Mouse (Mus musculus) gastrocnemius, postnatal 10 days (tissue): ENCODE data around the gene Akip1. TPM values are rescaled to one million over a fixed set of nuclear protein-coding genes. Genes with fewer than 3 reads are reported as not detected.

ENCODE experiments used
- total RNA-seq, 2 experiments: library from RNA; stranded (reverse); gene quantifications; 2 replicates each; pipeline ENCODE4 v1.2.3; 2021

Gene Akip1
- total RNA-seq, 2 experiments from 2014 or later: 9.4 to 11.0 TPM

Other genes starting within 250 kb of the Akip1 start
- under 1 TPM; 0.19 to 0.41 TPM for gene Trim66, start 195.6 kb upstream of the Akip1 start, total RNA-seq
- gene Rpl27a, start 184.5 kb upstream of the Akip1 start, total RNA-seq: 100 to 1,000 TPM; 131 to 154 TPM
- 10 to 100 TPM; 22.3 to 32.0 TPM for gene St5, start 85 bp upstream of the Akip1 start, total RNA-seq
- gene BC051019, start 20.2 kb downstream of the Akip1 start, total RNA-seq: not detected
- not detected for gene Ascl3, start 28.0 kb downstream of the Akip1 start, total RNA-seq
- 10 to 100 TPM; 24.7 to 26.9 TPM for gene Tmem9b, start 49.2 kb downstream of the Akip1 start, total RNA-seq
- under 1 TPM; 0.14 to 0.43 TPM for gene Nrip3, start 78.3 kb downstream of the Akip1 start, total RNA-seq
- 10 to 100 TPM; 11.5 to 14.2 TPM for gene Scube2, start 162.0 kb downstream of the Akip1 start, total RNA-seq